Mouse (Mus musculus) induced T-regulatory cell, adult 2 months (primary cell): Measurements from ENCODE around the gene Btg2.

Experiments
- DNase-seq: peaks from one replicate; pipeline ENCODE4 v3.0.0-alpha.2; 2012; ENCODE audit warnings: low read depth

The Btg2 gene

DNA sequence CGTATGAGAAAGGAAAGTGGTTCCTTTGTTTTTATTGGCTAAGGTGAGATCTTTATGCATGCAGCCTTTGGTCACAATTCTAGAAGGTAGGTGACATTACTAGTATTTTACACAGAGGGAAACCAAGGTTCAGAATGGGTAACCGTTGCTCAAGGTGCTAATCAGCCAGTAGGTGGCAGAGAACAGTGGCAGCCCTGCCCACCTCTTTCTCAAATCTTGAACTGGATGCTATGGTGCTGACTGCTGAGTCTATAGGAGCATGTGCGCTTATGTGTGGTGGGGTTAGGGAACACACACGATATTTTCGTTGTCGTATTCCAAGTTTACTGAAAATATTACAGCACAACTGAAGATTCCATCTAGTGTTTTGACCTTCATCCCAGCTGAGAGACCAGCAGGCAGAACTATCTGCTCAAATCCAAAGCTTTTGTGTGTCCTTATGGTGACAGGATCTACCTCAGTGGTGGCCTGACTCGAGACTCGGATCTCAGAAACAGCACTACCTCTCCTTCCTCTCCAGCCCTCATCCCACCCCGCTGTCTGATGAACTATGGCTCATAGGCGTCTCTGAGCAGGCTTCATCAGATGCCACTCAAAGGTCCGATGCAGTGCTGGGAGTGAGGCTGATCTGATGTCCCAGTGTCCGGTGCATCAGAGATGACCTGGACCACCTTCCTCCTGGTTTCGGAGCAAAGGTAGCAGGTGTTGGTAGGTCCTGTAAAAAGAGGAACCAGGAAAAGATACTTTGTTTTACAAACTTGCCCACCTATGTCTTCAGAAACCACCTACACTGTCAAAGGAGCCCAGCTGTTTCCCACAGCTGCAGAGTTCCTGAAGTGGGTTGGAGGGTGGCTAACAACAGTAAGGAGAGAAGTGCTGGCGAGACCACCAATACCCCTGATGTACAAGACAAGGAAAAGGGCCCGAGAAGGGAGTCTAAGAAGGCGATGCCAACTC lies 18.9 kb downstream of the Btg2 start:
- peak; percentile 85 for DNase-seq

DNA sequence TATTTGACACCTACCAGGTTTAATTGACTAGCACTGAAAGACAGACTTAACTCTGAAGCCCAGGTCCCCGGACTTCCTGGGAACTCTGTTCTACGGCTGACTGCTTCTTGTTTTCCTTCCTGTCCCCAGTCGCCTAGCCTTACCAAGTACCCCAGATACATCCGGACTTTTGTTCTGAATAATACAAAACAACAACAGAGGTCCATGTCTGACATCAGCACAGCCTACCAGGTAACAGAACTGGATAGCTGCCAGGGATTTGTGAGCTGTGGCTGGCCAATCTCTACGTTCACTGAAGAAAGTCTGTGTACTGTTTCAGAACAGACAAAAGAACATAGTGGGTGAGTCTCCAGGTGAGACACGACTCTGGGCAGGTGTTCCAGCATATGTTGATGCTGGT lies 20.1 kb downstream of the Btg2 start:
- peak; percentile 85 for DNase-seq

DNA sequence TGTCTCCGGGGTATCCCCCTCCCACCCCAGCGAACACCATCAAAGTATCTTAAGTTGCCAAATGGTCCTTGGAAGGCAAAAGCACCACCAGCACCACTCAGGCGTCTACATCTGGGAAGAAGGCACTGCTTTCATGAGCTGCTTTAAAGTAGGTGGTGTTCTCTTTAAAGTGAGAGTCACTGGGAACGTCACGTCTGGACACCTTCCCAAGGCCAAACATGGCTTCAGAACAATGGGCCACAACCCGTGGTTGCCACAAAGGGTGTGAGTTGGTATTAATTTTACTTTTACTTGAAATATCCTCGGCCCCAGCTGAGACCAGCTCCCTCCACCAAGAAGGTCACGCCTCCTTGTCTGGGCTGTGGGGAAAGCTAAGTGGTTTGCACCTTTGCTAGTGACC lies 21.2 kb downstream of the Btg2 start:
- DNase-seq: no peak

DNA sequence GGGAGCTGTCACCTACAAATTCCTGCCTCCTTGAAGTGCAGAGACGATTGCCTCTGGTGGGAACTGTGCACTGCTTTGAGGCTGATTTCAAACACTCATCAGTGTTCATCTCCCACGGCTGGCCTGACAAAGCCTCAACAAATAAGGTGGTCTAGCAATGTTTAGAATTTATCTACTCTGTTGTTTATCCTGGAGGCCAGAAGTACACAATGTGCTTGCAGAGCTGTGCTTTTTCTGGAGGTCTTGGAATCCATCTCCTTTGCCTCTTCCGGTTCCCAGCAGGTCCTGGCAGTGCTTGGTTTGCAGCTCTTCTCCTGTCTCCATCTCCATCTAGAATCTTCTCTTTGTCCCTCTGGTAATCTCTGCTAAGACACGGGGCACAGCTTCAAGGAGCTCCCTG lies 22.6 kb downstream of the Btg2 start:
- no peak for DNase-seq

DNA sequence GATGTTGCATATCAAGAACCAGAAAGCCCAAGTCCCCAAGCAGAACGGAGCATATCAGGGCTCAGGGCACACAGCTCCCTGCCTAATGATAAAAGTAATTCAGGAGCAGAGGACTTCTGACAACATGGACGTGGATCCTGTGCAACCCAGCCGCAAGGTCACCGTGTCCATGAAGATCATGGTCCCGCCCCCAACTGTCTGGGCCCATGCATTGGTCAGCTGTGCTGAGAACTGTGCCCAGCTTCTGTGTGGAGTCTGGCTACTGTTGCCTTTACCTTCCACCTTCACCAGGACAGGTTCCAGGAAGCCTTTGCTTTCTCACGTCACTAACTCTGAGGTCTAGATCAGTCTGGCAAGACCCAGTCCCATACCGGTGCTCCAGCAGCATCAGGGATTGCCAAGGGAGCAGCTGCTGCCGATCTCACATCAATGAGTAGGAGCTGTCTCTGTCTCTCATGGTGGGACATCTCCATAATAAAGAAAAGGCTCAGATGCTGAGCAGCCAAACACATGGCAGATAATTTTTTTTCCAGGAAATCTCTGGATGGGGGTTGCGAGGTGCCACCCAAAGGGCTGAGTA lies 23.2 kb downstream of the Btg2 start:
- DNase-seq: no peak

DNA sequence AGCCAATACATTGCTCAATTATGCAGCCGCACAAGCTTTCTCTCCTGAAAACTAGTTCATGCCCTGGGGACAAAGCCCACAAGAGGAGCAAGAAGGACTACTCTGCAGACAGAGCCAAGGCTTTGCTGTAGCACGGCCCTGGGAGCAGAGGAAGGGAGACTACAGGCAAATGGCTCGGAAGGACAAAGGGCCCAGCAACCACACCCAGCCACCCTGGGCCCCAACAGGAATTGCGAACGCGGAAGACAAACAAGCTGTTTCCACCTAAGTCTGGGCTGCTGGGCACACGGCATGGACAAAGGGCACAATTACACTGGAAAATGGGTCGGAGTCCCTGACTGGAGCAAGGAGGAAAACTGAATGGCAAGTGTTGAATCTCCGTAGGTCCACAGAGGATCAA lies 23.9 kb downstream of the Btg2 start:
- DNase-seq: no peak

DNA sequence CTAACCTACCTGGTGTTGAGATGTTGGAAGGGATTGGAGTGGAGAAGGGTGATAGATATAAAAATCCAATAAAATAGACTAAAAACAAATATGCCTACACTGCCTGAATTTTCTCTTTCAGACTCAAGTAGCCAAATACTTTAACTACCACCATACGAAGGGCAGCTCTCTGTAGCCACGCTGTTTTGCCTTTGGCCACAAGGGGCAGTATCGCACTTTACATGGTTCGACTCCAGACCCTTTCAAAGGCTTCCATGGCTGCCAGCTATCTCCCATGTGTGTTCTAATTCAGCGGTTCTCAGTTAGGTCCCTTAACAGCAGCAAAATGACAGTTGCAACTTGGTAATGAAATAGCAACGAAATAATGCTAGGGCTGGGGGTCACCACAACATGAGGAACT lies 25.7 kb downstream of the Btg2 start:
- DNase-seq: peak; percentile 91

DNA sequence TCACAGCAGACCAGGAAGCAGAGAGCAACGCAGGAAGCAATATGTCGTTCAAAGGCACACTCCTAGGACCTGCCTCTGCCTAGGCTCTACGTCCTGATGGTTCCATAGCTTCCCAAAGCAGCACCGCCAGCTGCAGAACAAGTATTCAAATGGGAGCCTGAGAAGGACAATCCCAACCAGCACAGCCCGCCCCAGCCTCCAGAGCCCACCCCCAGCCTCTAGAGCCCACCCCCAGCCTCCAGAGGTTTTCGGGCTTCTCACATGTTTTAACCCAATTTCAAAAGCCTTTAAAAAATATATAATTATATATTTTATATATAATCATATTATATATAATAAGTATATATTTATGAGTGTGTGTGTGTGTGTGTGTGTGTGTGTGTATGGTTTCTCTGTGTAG lies 29.4 kb downstream of the Btg2 start:
- no peak for DNase-seq

DNA sequence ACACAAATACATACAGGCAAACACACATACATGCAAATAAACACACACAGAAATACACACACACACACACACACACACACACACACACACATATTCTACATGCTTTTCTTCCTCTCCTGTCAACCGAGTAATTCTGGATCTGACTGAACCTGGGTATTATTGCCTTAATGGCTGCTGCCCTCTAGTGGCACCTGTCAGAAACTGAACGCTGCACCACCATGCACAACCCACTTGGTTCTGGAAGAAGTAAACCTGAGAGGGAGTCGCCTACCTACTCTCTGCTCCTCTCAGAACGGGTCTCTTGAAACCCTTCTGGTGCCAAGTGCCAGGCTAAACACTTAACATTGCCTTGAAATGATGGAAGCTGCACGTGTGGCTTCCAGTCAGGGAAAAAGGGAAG lies 30.2 kb downstream of the Btg2 start:
- DNase-seq: peak; percentile 89

DNA sequence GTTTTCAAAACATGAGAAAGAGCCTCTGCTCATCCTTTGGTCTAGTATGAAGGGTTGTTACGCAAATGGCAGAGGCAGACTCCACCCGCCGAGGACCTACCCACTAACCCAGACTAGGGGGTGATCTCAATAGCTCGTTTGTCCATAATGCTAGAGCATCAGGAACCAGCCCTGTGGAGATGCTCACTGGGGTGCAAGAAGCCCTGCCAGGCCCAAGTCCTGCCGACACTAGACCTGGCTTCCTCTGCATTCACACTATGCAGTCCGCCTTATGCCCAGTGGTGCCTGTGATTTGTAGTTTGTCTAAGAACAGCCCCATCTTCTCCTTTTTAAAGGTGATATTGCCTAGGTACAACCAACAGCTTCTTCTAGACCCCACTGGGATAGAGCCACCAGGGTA lies 31.5 kb downstream of the Btg2 start:
- no peak for DNase-seq

DNA sequence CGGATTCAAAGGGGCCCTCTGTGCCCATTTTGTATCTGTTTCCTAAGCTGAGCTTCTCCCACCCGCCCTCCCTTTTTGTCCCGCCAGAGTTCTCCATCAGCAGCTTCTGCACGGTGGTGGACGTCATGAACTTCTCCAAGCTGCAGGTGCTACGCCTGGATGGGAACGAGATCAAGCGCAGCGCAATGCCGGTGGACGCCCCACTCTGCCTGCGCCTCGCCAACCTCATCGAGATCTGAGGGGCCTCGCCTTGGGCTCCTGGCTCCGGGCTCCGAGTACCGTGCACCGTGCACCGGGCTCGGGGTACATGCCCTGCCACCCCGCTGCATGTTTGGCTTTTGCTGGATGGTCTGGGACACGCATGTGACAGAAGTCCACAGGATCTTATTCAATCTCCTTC lies 32.5 kb downstream of the Btg2 start:
- DNase-seq: no peak

DNA sequence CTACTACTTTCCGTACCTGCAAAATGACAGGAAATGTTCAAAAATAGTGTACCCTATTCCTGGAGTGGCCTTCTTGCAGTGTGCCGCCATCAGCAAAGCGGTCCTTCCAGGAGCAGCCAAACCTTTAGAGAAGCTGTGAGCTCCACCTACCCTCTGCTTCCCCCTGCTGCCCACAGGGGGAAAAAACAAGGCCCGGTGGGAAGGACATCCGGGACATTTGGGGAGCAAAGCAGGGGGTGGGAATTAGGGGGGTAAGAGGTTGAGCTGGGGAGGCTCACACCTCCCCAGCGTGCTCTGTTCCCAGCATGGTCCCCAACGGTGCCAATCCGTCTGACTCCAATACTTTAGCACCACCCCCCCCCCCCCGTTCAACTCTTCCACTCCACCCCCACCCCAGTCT lies 32.9 kb downstream of the Btg2 start:
- peak; percentile 72 for DNase-seq

DNA sequence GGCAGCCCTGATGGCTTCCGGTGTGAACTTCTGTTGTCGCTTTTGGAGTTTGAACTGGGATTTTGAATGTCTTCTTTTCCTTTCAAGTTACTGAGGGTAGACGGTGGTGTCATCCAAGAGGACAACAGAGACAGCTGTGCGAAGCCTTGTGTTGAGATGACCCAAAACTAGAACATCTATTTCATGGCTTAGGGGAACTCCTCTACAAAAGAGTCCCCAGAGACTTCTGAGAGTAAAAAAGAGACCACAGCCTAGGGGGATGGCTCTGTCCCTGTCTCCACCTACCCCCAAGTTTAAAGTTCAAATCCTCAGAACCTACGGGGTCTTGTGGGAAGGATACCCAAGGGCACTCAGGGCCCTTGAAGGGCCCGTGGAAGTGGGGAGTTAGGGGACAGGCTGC lies 34.1 kb downstream of the Btg2 start:
- DNase-seq: no peak

DNA sequence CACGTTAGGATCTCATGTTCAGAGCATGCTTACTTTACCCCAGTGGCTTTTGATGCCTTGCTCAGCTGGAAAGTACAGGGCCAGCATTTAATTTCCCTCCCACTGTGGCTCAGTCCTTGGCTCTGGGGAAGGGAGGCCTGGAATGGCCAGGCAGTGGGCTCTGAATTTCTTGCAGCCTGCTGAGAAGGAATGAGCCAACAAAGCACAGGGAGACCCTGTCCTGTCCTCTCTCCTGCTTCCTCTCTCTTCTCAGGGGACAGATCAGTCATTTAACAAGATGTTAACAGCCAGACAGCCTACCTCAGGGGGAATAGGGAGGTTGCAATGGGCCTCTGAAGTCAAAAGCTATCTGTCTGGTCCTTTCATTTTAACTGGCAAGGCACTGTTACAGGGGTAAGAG lies 36.6 kb downstream of the Btg2 start:
- no peak for DNase-seq

DNA sequence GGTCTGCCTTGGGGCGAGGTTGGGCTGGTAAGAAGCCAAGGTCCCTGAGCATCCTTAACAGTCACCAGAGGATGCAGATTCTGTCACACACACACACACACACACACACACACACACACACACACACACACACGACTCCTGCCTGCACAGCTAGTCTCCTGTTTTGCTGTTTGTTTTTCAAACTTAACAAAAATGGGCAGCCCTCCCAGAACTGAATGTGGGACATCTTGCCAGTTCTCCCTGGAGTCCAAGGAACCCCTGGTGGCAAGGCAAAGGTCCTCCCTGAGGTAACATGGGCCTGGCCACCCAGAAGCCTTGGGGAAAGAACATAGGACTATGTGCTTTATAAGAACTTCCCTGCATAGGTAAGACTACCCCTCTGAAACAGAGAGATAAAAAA lies 37.0 kb downstream of the Btg2 start:
- DNase-seq: no peak

DNA sequence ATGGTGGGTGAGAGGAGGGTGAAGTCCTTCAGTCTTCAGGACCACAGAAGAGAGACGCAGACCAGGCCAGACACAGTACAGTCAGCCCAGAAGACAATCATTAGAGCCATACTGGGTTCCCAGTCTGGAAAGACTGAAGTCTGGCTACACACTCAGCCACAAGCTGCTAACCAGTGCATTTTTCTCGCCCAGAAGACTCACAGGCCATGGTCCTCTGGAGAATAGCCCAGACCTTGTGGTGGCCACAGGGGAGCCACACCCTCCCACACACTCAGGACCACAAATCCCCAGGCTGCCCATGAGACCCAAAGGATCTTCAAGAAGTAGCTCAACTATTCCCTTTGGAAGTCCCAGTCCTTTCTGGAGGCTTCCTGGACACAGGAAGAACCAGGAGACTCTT lies 39.6 kb downstream of the Btg2 start:
- no peak for DNase-seq

DNA sequence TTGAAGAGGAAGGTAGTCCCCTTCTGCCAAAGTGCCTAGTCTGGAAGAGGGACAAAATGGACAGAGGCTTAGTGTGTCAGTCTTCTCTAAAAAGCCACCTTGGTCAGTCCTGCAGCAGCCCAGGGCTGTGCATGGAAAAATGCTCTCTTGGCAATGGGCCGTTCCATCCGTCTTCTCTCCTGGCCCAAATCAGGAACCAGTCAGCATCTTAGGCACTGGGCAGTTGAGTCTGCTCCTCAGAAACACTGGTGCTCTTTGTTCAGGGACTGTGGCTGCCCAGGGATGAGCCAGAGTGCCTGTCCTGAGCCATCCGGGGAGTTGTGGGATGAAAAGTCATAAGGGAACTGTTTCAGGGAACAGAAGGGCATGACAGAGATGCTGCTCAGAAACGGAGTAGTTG lies 40.6 kb downstream of the Btg2 start:
- DNase-seq: no peak

DNA sequence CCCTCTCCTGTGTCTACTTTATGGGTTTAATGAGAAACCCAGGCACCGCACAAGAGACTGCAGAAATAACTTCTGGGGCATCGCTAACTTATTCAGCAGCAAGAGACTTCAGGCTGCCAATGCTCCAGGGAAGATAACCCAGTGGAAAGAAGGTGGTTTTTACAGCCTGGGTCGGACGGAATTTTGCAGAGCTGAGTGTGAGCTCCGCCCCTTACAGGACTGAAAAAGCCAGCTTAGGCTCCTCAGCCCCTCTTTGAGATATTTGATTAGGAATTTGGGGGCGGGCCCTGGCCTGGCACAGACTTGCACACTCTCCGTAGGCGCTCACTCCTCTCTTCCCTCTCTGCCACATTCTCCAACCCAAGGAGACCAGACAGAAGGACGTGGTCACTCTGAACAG lies 41.7 kb downstream of the Btg2 start, which contains the start of gene Fmod:
Fmod (plus strand) TSS at position 83 of the 400 bp plus-strand sequence.
- no peak for DNase-seq

DNA sequence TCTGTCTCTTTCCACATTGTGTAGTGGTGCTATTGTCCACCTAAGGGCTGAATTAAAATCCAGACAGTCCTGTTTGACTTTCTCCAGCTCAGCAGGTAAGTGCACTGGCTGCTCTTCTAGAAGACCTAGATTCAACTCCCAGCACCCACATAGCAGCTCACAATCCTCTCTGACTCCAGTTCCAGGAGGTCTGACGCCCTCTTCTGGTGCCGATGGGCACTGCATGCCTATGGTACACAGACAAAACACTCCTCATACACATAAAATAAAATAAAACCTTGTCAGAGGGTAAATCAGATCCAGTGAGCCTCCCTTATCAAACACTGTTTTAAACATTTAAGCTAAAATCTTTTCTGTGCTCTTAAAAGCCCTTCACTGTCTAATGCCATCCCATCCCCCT lies 42.4 kb downstream of the Btg2 start:
- DNase-seq: peak; percentile 33

DNA sequence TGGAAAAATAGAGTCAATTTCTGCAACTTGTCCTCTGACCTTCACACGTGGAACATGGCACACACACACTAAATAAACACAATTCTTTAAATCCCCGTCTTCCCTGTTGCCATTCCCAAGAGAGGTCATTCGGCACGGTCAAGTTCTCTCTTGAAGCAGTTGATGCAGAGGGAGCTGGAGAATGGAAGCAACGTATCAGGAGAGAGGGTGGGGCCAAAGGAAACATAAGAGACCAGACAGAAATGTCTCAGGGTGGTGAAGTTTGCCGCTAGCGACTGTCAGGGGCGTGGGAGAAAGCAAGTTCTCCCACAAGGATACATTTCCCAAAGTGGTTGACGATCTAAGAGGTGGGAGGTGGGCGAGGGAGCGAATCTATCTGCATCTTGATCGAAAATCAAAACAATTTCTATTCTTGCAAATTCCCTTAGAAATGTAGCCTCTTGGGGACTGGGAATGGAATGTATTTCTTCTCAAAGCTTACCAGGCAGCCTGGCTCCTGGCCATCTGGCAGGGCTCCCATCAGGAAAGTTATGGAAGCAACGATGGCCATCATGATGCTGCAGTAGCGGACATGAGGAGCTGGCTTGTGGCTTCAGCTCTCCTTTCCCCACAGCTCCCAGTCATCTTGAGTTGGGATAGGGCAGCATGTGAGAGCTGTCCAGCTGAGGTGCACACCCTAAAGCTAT lies 50.6 kb downstream of the Btg2 start:
- no peak for DNase-seq

DNA sequence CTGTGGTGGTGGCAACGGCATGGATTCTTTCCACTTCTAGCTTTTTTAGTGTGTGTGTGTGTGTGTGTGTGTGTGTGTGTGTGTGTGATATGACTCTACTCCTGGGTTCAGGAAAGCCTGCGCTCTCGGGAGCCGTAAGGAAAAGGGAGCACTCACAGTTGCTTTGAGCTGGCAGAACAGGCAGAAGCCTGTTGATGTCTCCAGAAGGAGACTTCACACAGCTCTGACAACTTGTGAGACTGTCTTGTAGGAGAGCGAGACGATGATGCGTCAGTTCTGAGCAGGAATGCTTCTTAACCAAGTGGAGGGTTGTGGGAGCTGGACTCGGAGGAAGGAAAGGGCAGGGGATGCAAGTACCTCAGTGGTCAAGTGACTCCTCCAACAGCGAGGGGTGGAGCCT lies 52.2 kb downstream of the Btg2 start:
- no peak for DNase-seq

DNA sequence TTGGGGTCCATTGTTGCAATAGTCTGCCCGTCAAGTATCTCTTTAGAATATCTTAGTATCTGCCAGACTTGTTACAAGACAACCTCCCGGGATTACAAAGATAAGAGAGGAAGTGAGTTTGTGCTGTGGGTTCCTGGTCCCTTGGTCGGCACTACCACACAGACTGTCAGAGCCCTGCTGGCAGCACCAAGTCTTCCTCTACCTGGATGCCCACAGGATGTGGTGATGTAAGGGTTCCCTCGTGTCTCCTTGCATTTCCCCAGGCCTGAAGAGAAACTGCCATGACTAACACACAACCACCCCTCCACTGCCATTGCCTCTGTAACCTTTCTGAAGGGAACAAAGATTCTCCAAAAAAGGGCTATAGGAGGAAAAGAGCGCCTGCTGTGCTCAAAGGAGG lies 52.9 kb downstream of the Btg2 start:
- no peak for DNase-seq
